Mouse (Mus musculus) midbrain, embryonic 12.5 days (tissue): ENCODE results near the gene Hdac9. TPM values are rescaled to one million over a fixed set of nuclear protein-coding genes. Genes with fewer than 3 reads are reported as not detected.

Experiments
- ATAC-seq: fragments of 200-750 bp; cut with Nextera tagmentation; 2 replicates; pipeline ENCODE4 v1.8.0; 2017; ENCODE audit warnings: low read depth, moderate TSS enrichment, moderate library complexity; ENCODE audit not compliant: low FRiP score
- H3K27ac ChIP-seq: fragments of 300-500 bp; sonication (generic); replicated peaks from 2 replicates; pipeline ENCODE4 v1.5.1; 2016; ENCODE audit warnings: mild to moderate bottlenecking
- H3K27me3 ChIP-seq: fragments of 300-500 bp; sonication (generic); 2 replicates; pipeline ENCODE4 v1.6.1; 2016; ENCODE audit warnings: mild to moderate bottlenecking
- H3K36me3 ChIP-seq: fragments of 300-500 bp; sonication (generic); 2 replicates; pipeline ENCODE4 v1.6.1; 2016
- H3K4me1 ChIP-seq: fragments of 300-500 bp; sonication (generic); 2 replicates; pipeline ENCODE4 v1.6.1; 2016
- H3K4me2 ChIP-seq: fragments of 300-500 bp; sonication (generic); replicated peaks from 2 replicates; pipeline ENCODE4 v1.6.1; 2016; ENCODE audit warnings: mild to moderate bottlenecking, moderate library complexity
- H3K4me3 ChIP-seq: fragments of 300-500 bp; sonication (generic); 2 replicates; pipeline ENCODE4 v1.5.1; 2016; ENCODE audit warnings: mild to moderate bottlenecking
- H3K9ac ChIP-seq: fragments of 300-500 bp; sonication (generic); replicated peaks from 2 replicates; pipeline ENCODE4 v1.6.1; 2016; ENCODE audit warnings: mild to moderate bottlenecking, moderate library complexity
- H3K9me3 ChIP-seq: fragments of 300-500 bp; sonication (generic); 2 replicates; pipeline ENCODE4 v1.6.1; 2016; ENCODE audit warnings: mild to moderate bottlenecking
- WGBS: fragments of 180-500 bp; shearing (Covaris S2); methylation state at CpG from one replicate; pipeline ENCODE4 v1.1.7; 2016; 5-methylcytosine and 5-hydroxymethylcytosine counted together
- polyA plus RNA-seq: library from polyadenylated mRNA; unstranded; fragments of >200 nt; fragmentation: Nextera tagmentation; extraction: Ambion mirVana; gene quantifications from 2 replicates; pipeline ENCODE4 v1.2.1, GENCODE M21; 2016

The Hdac9 gene
- polyA plus RNA-seq, 1 experiment from 2014 or later, result 14.4 TPM

GRCm38 (mm10) chr12:34176790-34177189 lies 740.1 kb downstream of the Hdac9 start:
- 94% methylated on average over 3 of the region's 3 CpGs for WGBS
- H3K9ac ChIP-seq, result no peak overlapping the region
- H3K27ac ChIP-seq, result no peak overlapping the region
- no peaks in the 10 kb centered on the region for H3K9me3 ChIP-seq
- H3K27me3 ChIP-seq, result no peaks in the 10 kb centered on the region
- H3K4me1 ChIP-seq, result no peaks in the 10 kb centered on the region
- no peak overlapping the region for H3K4me3 ChIP-seq
- no peak for ATAC-seq
- no peaks in the 10 kb centered on the region for H3K36me3 ChIP-seq
- no peak overlapping the region for H3K4me2 ChIP-seq

- no peaks in the 10 kb centered on the region for H3K4me1 ChIP-seq
- no peak overlapping the region for H3K4me2 ChIP-seq
- H3K27ac ChIP-seq, result no peak overlapping the region
- no peaks in the 10 kb centered on the region for H3K27me3 ChIP-seq
- no peak overlapping the region for H3K4me3 ChIP-seq
- no peaks in the 10 kb centered on the region for H3K36me3 ChIP-seq
- H3K9ac ChIP-seq, result no peak overlapping the region
- WGBS, result 70% methylated on average over 1 of the region's 1 CpGs
- H3K9me3 ChIP-seq, result no peaks in the 10 kb centered on the region
- ATAC-seq, result no peak
Observed at GRCm38 (mm10) chr12:34173036-34173435, 743.9 kb downstream of the Hdac9 start.

DNA sequence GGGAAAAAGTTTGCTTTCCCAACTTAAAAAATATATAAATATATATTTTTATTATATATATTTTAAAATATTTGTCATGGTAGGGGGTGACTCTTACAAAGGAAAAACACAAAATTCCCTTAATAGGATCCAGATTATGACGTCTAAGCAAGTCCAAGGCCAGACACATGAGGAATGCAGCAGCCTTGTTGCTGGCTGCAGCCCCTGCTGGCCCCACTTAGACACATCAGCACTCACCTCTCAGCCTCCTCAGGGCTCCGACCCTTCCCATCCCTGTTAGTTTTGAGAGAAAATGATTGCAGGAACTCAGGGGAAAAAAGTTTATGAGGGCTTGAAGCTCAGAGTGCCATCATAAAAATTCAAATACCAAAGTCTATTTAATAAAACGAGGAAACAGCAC lies 746.3 kb downstream of the Hdac9 start:
- Histone ChIP-seq H3K27ac (no peak overlapping the region), H3K27me3 (no peaks in the 10 kb centered on the region), H3K9me3 (no peaks in the 10 kb centered on the region), H3K9ac (no peak overlapping the region), H3K4me1 (no peaks in the 10 kb centered on the region), H3K4me3 (no peak overlapping the region), H3K4me2 (no peak overlapping the region), H3K36me3 (no peaks in the 10 kb centered on the region)
- ATAC-seq, result no peak
- 69% methylated on average over 3 of the region's 3 CpGs for WGBS

- no peaks in the 10 kb centered on the region for H3K4me1 ChIP-seq
- WGBS, result 94% methylated on average over 4 of the region's 4 CpGs
- ATAC-seq, result no peak
- no peak overlapping the region for H3K4me3 ChIP-seq
- H3K27me3 ChIP-seq, result no peaks in the 10 kb centered on the region
- H3K4me2 ChIP-seq, result no peak overlapping the region
- no peak overlapping the region for H3K9ac ChIP-seq
- no peaks in the 10 kb centered on the region for H3K9me3 ChIP-seq
- H3K36me3 ChIP-seq, result no peaks in the 10 kb centered on the region
- no peak overlapping the region for H3K27ac ChIP-seq
Observed at GRCm38 (mm10) chr12:34165674-34166073, 751.2 kb downstream of the Hdac9 start.

DNA sequence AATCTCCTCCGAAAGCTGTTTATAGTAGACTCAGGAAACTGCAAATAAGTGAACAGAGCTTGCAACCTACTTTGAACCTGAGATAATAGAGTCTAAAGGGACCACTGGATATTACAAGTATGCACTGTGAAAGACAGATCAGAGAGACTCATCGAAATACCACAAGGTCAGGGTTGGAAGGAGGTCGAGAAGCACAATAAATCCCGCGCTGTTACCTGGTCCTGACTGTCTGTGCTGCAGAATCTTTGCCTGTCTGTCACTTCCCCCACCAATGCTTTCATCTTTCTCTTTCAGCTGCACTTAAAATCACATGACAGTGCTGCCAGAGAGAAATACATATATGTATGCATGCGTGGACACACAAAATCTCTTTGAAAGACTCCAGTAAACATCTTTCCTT lies 760.6 kb downstream of the Hdac9 start:
- Histone ChIP-seq H3K4me3 (no peak overlapping the region), H3K27me3 (no peaks in the 10 kb centered on the region), H3K4me2 (no peak overlapping the region), H3K9me3 (no peaks in the 10 kb centered on the region), H3K36me3 (no peaks in the 10 kb centered on the region), H3K4me1 (0 out of 2 replicates have a peak, but pooled peaks cover 2% of the 10 kb centered on the region), H3K27ac (no peak overlapping the region), H3K9ac (no peak overlapping the region)
- no peak for ATAC-seq
- WGBS, result 87% methylated on average over 6 of the region's 6 CpGs

- H3K4me1 ChIP-seq, result 0 out of 2 replicates have a peak, but pooled peaks cover 2% of the 10 kb centered on the region
- no peaks in the 10 kb centered on the region for H3K9me3 ChIP-seq
- no peaks in the 10 kb centered on the region for H3K27me3 ChIP-seq
- no peak overlapping the region for H3K9ac ChIP-seq
- ATAC-seq, result no peak
- 76% methylated on average over 5 of the region's 5 CpGs for WGBS
- H3K27ac ChIP-seq, result no peak overlapping the region
- H3K36me3 ChIP-seq, result no peaks in the 10 kb centered on the region
- no peak overlapping the region for H3K4me2 ChIP-seq
- no peak overlapping the region for H3K4me3 ChIP-seq
Observed at GRCm38 (mm10) chr12:34155740-34156139, 761.2 kb downstream of the Hdac9 start.

DNA sequence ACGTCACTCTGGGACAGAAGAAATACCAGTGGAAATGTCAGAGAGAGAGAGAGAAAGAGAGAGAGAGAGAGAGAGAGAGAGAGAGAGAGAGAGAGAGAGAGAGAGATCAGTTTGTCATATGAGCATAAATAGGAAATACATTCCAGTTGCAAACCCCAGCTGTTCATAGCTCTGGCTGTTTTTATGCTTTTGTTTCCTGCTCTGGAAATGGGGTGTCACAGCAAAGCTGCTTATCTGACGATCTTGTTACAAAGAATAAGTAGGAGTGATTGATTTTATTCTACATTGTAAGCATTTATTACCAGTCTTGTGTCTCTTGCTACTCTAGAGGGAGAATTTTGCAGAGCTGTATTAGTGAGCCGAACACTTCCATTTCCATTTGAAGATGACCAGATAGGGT lies 762.1 kb downstream of the Hdac9 start:
- Histone ChIP-seq H3K9ac (no peak overlapping the region), H3K4me1 (0 out of 2 replicates have a peak, but pooled peaks cover 2% of the 10 kb centered on the region), H3K27me3 (no peaks in the 10 kb centered on the region), H3K4me2 (no peak overlapping the region), H3K36me3 (no peaks in the 10 kb centered on the region), H3K27ac (no peak overlapping the region), H3K9me3 (no peaks in the 10 kb centered on the region), H3K4me3 (no peak overlapping the region)
- ATAC-seq, result no peak
- 81% methylated on average over 3 of the region's 3 CpGs for WGBS

DNA sequence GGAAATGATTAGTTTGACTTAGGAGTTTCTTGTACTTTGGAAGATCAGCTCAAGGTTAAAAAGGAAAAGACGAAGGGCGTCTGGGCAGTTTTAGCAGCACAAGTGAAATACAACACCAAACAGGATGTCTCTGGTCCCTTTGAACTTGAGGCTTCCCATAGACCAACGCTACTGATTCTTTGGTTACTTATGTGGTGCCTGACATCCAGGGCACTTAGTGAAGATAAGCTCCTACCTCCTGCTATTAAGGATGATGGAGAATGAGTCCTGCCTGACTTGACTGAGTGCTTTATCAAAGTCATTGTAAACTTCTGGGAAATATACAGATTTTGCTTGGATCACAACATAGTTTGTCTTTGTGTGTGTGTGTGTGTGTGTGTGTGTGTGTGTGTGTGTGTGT lies 765.6 kb downstream of the Hdac9 start:
- no peak overlapping the region for H3K9ac ChIP-seq
- WGBS, result 75% methylated on average over 3 of the region's 3 CpGs
- no peak overlapping the region for H3K4me3 ChIP-seq

GRCm38 (mm10) chr12:34142743-34143142 lies 774.2 kb downstream of the Hdac9 start:
- WGBS, result 93% methylated on average over 2 of the region's 2 CpGs
- no peak for ATAC-seq

More for the DNA sequence above, 765.6 kb downstream of the Hdac9 start:
- no peak overlapping the region for H3K27ac ChIP-seq
- no peaks in the 10 kb centered on the region for H3K27me3 ChIP-seq
- no peak overlapping the region for H3K4me2 ChIP-seq
- no peak for ATAC-seq
- no peaks in the 10 kb centered on the region for H3K36me3 ChIP-seq
- no peaks in the 10 kb centered on the region for H3K9me3 ChIP-seq
- 0 out of 2 replicates have a peak, but pooled peaks cover 2% of the 10 kb centered on the region for H3K4me1 ChIP-seq

GRCm38 (mm10) chr12:34113336-34113735 lies 803.6 kb downstream of the Hdac9 start:
- H3K9ac ChIP-seq, result no peak overlapping the region
- no peaks in the 10 kb centered on the region for H3K9me3 ChIP-seq
- H3K27ac ChIP-seq, result no peak overlapping the region
- no peak overlapping the region for H3K4me2 ChIP-seq
- H3K4me1 ChIP-seq, result no peaks in the 10 kb centered on the region
- ATAC-seq, result no peak
- no peaks in the 10 kb centered on the region for H3K36me3 ChIP-seq
- WGBS, result 43% methylated on average over 1 of the region's 1 CpGs
- no peaks in the 10 kb centered on the region for H3K27me3 ChIP-seq
- no peak overlapping the region for H3K4me3 ChIP-seq

More at GRCm38 (mm10) chr12:34142743-34143142, 774.2 kb downstream of the Hdac9 start:
- no peak overlapping the region for H3K4me2 ChIP-seq
- H3K27me3 ChIP-seq, result no peaks in the 10 kb centered on the region
- no peak overlapping the region for H3K9ac ChIP-seq
- H3K4me1 ChIP-seq, result no peaks in the 10 kb centered on the region
- H3K36me3 ChIP-seq, result no peaks in the 10 kb centered on the region
- H3K27ac ChIP-seq, result no peak overlapping the region
- H3K9me3 ChIP-seq, result no peaks in the 10 kb centered on the region
- H3K4me3 ChIP-seq, result no peak overlapping the region

DNA sequence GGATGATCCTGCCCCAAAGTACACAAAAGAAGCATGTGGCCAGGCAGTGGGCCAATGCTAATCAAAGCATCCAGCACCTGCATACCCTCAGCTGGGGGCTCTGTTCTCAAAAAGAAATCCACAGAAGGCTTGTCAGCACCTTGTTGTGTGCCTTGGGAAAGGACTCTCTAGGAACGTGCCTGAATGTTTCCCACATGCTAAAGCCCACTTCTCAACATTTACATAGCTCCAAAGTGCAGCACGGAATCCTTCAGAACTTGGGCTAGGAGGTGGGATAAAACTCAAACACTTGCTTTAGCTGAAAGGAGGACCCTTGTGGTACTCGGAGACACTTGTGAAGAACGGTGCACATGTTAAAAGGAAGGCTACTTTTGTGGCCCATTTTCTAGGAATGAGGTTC lies 823.9 kb downstream of the Hdac9 start:
- Histone ChIP-seq H3K4me1 (no peaks in the 10 kb centered on the region), H3K36me3 (no peaks in the 10 kb centered on the region), H3K9me3 (no peaks in the 10 kb centered on the region), H3K4me2 (no peak overlapping the region), H3K9ac (no peak overlapping the region), H3K27ac (no peak overlapping the region), H3K4me3 (no peak overlapping the region), H3K27me3 (no peaks in the 10 kb centered on the region)
- 77% methylated on average over 4 of the region's 4 CpGs for WGBS
- ATAC-seq, result no peak

- H3K9me3 ChIP-seq, result no peaks in the 10 kb centered on the region
- WGBS, result 98% methylated on average over 1 of the region's 1 CpGs
Observed at GRCm38 (mm10) chr12:34091851-34092250, 825.0 kb downstream of the Hdac9 start.

DNA sequence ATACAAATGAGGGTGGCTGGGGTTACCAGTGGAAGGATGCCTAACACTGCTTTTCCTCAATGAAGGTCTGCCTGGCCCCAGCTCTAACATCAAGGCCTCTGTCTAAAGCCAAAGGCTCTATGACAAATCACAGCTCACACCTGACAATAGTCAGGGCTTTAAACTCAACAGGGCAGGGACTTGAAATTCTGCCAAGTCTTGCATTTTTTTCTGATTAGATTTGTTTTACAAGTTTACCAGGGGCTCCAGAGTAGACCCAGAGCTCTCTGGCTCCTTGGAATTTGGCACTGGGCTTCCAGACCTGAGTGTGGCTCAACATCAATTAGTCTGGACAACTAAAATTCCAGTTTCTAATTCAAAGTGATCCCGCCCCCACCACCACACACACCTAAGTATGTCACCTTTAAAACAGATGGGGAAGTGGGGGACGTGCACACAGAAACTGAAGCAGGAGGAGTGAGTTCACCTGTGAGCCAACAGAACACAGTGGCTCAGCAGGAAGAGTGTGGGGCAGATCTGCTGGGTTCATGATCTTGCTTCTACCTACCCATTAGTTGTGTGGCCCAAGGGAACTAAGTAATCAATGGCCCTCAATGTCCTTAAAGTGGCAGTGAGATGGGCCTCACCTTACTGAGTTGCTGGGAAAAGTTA lies 829.5 kb downstream of the Hdac9 start:
- Histone ChIP-seq H3K27ac (no peak overlapping the region), H3K9me3 (no peaks in the 10 kb centered on the region), H3K27me3 (no peaks in the 10 kb centered on the region), H3K4me1 (no peaks in the 10 kb centered on the region), H3K4me2 (no peak overlapping the region), H3K36me3 (no peaks in the 10 kb centered on the region), H3K9ac (no peak overlapping the region), H3K4me3 (no peak overlapping the region)
- WGBS, result 84% methylated on average over 2 of the region's 2 CpGs
- ATAC-seq, result no peak

More at GRCm38 (mm10) chr12:34091851-34092250, 825.0 kb downstream of the Hdac9 start:
- Histone ChIP-seq H3K27me3 (no peaks in the 10 kb centered on the region), H3K4me2 (no peak overlapping the region), H3K36me3 (no peaks in the 10 kb centered on the region), H3K9ac (no peak overlapping the region), H3K4me3 (no peak overlapping the region), H3K4me1 (no peaks in the 10 kb centered on the region), H3K27ac (no peak overlapping the region)
- no peak for ATAC-seq
